Mouse (Mus musculus) MEL (cell line): Measurements from ENCODE around the gene Ipmk. TPM values are rescaled to one million over a fixed set of nuclear protein-coding genes. Genes with fewer than 3 reads are reported as not detected.

ENCODE experiments used
- DNase-seq: peaks from one replicate; pipeline ENCODE4 v3.0.0; 2011; ENCODE audit warnings: low read depth, low spot score
- H3K27ac ChIP-seq: 2 replicates; pipeline ENCODE4 v1.5.1; 2012; ENCODE audit warnings: low read depth, mild to moderate bottlenecking, control low read depth, low read length, moderate library complexity; ENCODE audit not compliant: control insufficient read depth
- H3K27me3 ChIP-seq, 2 experiments: fragments of 150-350 bp in 1 of 2; sonication (generic) in 1 of 2; 2 replicates each; pipeline ENCODE4 v1.6.1; 2012; ENCODE audit warnings: low read length in 2 of 2, mild to moderate bottlenecking in 2 of 2, improper control_type of control experiment in 1 of 2, moderate library complexity in 1 of 2; ENCODE audit not compliant: insufficient read depth in 2 of 2, control insufficient read depth in 1 of 2
- H3K36me3 ChIP-seq, 2 experiments: 2 replicates each; pipeline ENCODE4 v1.6.1; 2012 to 2014; ENCODE audit warnings: low read length in 2 of 2, improper control_type of control experiment in 1 of 2, inconsistent platforms in 1 of 2, mild to moderate bottlenecking in 1 of 2; ENCODE audit not compliant: insufficient read depth in 2 of 2, control insufficient read depth in 1 of 2
- H3K4me1 ChIP-seq, 2 experiments: fragments of 150-350 bp in 1 of 2; sonication (generic) in 1 of 2; 2 replicates each; pipeline ENCODE4 v1.6.1; 2012; ENCODE audit warnings: low read length in 2 of 2, improper control_type of control experiment in 1 of 2, mild to moderate bottlenecking in 1 of 2; ENCODE audit not compliant: insufficient read depth in 2 of 2, control insufficient read depth in 1 of 2
- H3K4me3 ChIP-seq, 2 experiments: fragments of 150-350 bp in 1 of 2; sonication (generic) in 1 of 2; 2 replicates each; pipeline ENCODE4 v1.5.1; 2012; ENCODE audit warnings: low read depth in 2 of 2, low read length in 2 of 2, mild to moderate bottlenecking in 2 of 2, moderate library complexity in 2 of 2, control low read depth in 1 of 2, improper control_type of control experiment in 1 of 2; ENCODE audit not compliant: control insufficient read depth in 1 of 2, insufficient read depth in 1 of 2
- H3K79me2 ChIP-seq: 2 replicates; pipeline ENCODE4 v1.6.1; 2012; ENCODE audit warnings: mild to moderate bottlenecking, low read length, moderate library complexity; ENCODE audit not compliant: control insufficient read depth, poor library complexity, insufficient read depth
- H3K9ac ChIP-seq: 2 replicates; pipeline ENCODE4 v1.6.1; 2012; ENCODE audit warnings: low read depth, mild to moderate bottlenecking, control low read depth, low read length, moderate library complexity; ENCODE audit not compliant: control insufficient read depth, poor library complexity, severe bottlenecking
- H3K9me3 ChIP-seq: fragments of 150-350 bp; sonication (generic); replicated peaks from 2 replicates; pipeline ENCODE4 v1.6.1; 2012; ENCODE audit warnings: mild to moderate bottlenecking, low read length, improper control_type of control experiment, moderate library complexity; ENCODE audit not compliant: insufficient read depth
- CTCF ChIP-seq, 3 experiments: IDR thresholded peaks in 2 of 3; conservative IDR thresholded peaks in 1 of 3; 2 replicates each; pipeline ENCODE4 v1.5.1; 2011 to 2012; ENCODE audit warnings: low read length in 3 of 3, low read depth in 2 of 3, mild to moderate bottlenecking in 2 of 3, improper control_type of control experiment in 1 of 3, inconsistent platforms in 1 of 3, mixed read lengths in 1 of 3, moderate library complexity in 1 of 3; ENCODE audit not compliant: control insufficient read depth in 1 of 3, insufficient read depth in 1 of 3, poor library complexity in 1 of 3, severe bottlenecking in 1 of 3
- E2F4 ChIP-seq: IDR thresholded peaks from 2 replicates; pipeline ENCODE4 v1.6.1; 2011; ENCODE audit warnings: low read depth, low read length, improper control_type of control experiment, borderline replicate concordance
- ETS1 ChIP-seq: IDR thresholded peaks from 2 replicates; pipeline ENCODE4 v1.6.1; 2012; ENCODE audit warnings: low read depth, mild to moderate bottlenecking, inconsistent platforms, low read length, improper control_type of control experiment, moderate library complexity
- JUND ChIP-seq: IDR thresholded peaks from 2 replicates; pipeline ENCODE4 v1.6.1; 2011; ENCODE audit warnings: low read depth, mild to moderate bottlenecking, improper control_type of control experiment, low read length
- MAZ ChIP-seq: IDR thresholded peaks from 2 replicates; pipeline ENCODE4 v1.6.1; 2012; ENCODE audit warnings: low read depth, mild to moderate bottlenecking, inconsistent platforms, low read length, improper control_type of control experiment
- MYB ChIP-seq: IDR thresholded peaks from 2 replicates; pipeline ENCODE4 v1.6.1; 2011; ENCODE audit warnings: mild to moderate bottlenecking, low read depth, low read length, improper control_type of control experiment
- MYC ChIP-seq: IDR thresholded peaks from 2 replicates; pipeline ENCODE4 v1.6.1; 2011; ENCODE audit warnings: low read depth, mild to moderate bottlenecking, low read length, improper control_type of control experiment, moderate library complexity
- NELFE ChIP-seq: IDR thresholded peaks from 2 replicates; pipeline ENCODE4 v1.6.1; 2011; ENCODE audit warnings: low read depth, low read length, improper control_type of control experiment
- POLR2A ChIP-seq, 2 experiments: IDR thresholded peaks; 2 replicates each; pipeline ENCODE4 v1.6.1; 2011 to 2012; ENCODE audit warnings: low read length in 2 of 2, mild to moderate bottlenecking in 2 of 2, control low read depth in 1 of 2, improper control_type of control experiment in 1 of 2, low read depth in 1 of 2, moderate library complexity in 1 of 2; ENCODE audit not compliant: control insufficient read depth in 1 of 2, insufficient read depth in 1 of 2, poor library complexity in 1 of 2
- RAD21 ChIP-seq: IDR thresholded peaks from 2 replicates; pipeline ENCODE4 v1.6.1; 2011; ENCODE audit warnings: mild to moderate bottlenecking, low read depth, low read length, improper control_type of control experiment
- RCOR1 ChIP-seq: IDR thresholded peaks from 2 replicates; pipeline ENCODE4 v1.6.1; 2012; ENCODE audit warnings: low read depth, mild to moderate bottlenecking, inconsistent platforms, low read length, improper control_type of control experiment
- SMC3 ChIP-seq: IDR thresholded peaks from 2 replicates; pipeline ENCODE4 v1.6.1; 2011; ENCODE audit warnings: low read depth, low read length, improper control_type of control experiment
- TAL1 ChIP-seq: IDR thresholded peaks from 2 replicates; pipeline ENCODE4 v1.6.1; 2012; ENCODE audit warnings: mild to moderate bottlenecking, inconsistent platforms, low read length, moderate library complexity, mixed read lengths
- TCF12 ChIP-seq: IDR thresholded peaks from 2 replicates; pipeline ENCODE4 v1.6.1; 2014; ENCODE audit warnings: low read depth, mild to moderate bottlenecking, inconsistent platforms, low read length, improper control_type of control experiment, moderate library complexity
- ZC3H11A ChIP-seq: IDR thresholded peaks from 2 replicates; pipeline ENCODE4 v1.6.1; 2012; ENCODE audit warnings: low read depth, mild to moderate bottlenecking, inconsistent platforms, low read length, improper control_type of control experiment
- ZMIZ1 ChIP-seq: IDR thresholded peaks from 2 replicates; pipeline ENCODE4 v1.6.1; 2012; ENCODE audit warnings: low read depth, mild to moderate bottlenecking, inconsistent platforms, low read length, improper control_type of control experiment, moderate library complexity
- ZNF384 ChIP-seq: IDR thresholded peaks from 2 replicates; pipeline ENCODE4 v1.6.1; 2012; ENCODE audit warnings: low read depth, mild to moderate bottlenecking, inconsistent platforms, low read length, improper control_type of control experiment
- polyA plus RNA-seq, 2 experiments: library from polyadenylated mRNA; stranded (reverse) in 1 of 2; unstranded in 1 of 2; fragments of >175 nt in 1 of 2; fragments of >200 nt in 1 of 2; gene quantifications; 2 replicates each; pipeline versions ENCODE4 v1.2.1 to v1.2.4; 2012; ENCODE audit warnings: low replicate concordance in 2 of 2, low read depth in 1 of 2; ENCODE audit not compliant: insufficient read length in 2 of 2, insufficient read depth in 1 of 2, missing spikeins in 1 of 2
- total RNA-seq: library from RNA; depleted of rRNA; stranded (reverse); fragments of 300-350 nt; gene quantifications from 2 replicates; pipeline ENCODE4 v1.2.3, GENCODE M21; 2012

The Ipmk gene
- total and polyA plus RNA-seq, 3 experiments: 21.0 to 36.7 TPM; not detected in 1

DNA sequence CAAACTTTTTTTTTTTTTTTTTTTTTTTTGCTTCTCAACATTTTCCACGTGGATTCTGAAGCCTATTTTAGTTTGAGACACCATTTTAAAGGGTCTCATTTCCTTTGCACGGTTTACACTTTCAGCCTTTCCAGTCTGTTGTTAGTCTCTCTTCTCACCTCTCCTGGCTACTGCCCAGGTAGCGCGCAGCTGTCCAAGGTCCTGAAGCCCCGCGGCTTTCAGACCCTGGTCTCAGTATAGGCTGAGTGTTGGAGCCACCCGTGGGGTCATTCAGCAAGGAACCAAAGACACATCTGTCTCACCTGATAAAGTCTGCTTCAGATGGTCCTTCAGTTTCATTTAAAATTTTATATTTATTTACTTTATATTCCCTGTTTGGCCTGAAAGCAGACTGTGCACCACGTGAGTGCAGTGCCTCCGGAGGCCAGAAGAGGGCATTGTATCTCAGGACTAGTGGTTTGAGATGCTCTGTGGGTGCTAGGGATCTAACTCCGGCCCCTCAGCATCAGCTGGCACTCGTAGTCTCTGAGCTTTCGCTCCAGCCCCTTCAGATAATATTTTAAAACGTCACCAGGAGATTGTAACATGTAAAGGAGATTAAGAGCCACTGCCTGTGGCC is 80.8 kb downstream of the Ipmk start:
- no peaks in the 10 kb centered on the region for H3K4me1 ChIP-seq
- H3K4me3 ChIP-seq: no peak overlapping the region
- H3K27ac ChIP-seq: no peak overlapping the region
- no peak for TF ChIP-seq MAZ
- no peak for TF ChIP-seq JUND
- no peak for TF ChIP-seq MYC
- no peak for TF ChIP-seq RAD21
- TF ChIP-seq ETS1: no peak
- TF ChIP-seq ZC3H11A: no peak
- no peak for TF ChIP-seq POLR2A (IDR thresholded peaks at IDR 0.05; ENCODE audit: control insufficient read depth in 1 of 2, insufficient read depth in 1 of 2, low read depth in 1 of 2, low read length in 2 of 2, poor library complexity in 1 of 2)
- no peaks in the 10 kb centered on the region for H3K27me3 ChIP-seq
- DNase-seq: peak; percentile 5
- no peaks in the 10 kb centered on the region for H3K36me3 ChIP-seq
- no peaks in the 10 kb centered on the region for H3K79me2 ChIP-seq
- H3K9ac ChIP-seq: no peak overlapping the region
- no peaks in the 10 kb centered on the region for H3K9me3 ChIP-seq

DNA sequence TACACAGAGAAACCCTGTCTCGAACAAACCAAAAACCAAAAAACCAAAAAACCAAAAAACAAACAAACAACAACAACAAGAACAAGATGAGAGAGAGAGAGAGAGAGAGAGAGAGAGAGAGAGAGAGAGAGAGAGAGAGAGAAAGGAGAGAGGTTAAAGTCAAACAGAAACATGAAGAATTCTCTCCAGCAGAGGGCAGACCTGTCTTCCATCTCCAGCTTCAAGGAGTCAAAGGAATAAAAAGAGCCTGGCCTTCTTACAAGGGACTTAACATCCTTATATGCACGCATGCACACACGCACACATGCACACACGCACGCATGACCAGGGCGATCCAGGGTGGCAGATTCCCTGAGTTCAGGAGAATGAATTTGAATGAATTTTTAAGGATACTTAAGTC is 83.1 kb downstream of the Ipmk start:
- Histone ChIP-seq H3K27ac (no peak overlapping the region), H3K79me2 (no peaks in the 10 kb centered on the region), H3K27me3 (no peaks in the 10 kb centered on the region), H3K4me3 (no peak overlapping the region), H3K36me3 (no peaks in the 10 kb centered on the region), H3K9me3 (no peaks in the 10 kb centered on the region), H3K4me1 (no peaks in the 10 kb centered on the region), H3K9ac (no peak overlapping the region)
- peak; percentile 7 for DNase-seq
- TF ChIP-seq TAL1 (no peak), CTCF (IDR thresholded peaks at IDR 0.05 in 2 of 3, conservative IDR thresholded peaks at IDR 0.05 in 1 of 3; ENCODE audit: control insufficient read depth in 1 of 3, insufficient read depth in 1 of 3, low read depth in 2 of 3, low read length in 3 of 3, poor library complexity in 1 of 3, severe bottlenecking in 1 of 3) (peak in 1 of 3 experiments; percentile 12; a peak in 1 of 6 replicates)

- H3K9me3 ChIP-seq: no peaks in the 10 kb centered on the region
- no peak overlapping the region for H3K9ac ChIP-seq
- no peak for DNase-seq
- H3K36me3 ChIP-seq: no peaks in the 10 kb centered on the region
- no peaks in the 10 kb centered on the region for H3K27me3 ChIP-seq
- TF ChIP-seq NELFE: no peak
- no peak for TF ChIP-seq ZC3H11A
- TF ChIP-seq RCOR1: no peak
- no peak for TF ChIP-seq ZNF384
- TF ChIP-seq JUND: no peak
- no peak for TF ChIP-seq TCF12
- TF ChIP-seq POLR2A (IDR thresholded peaks at IDR 0.05; ENCODE audit: control insufficient read depth in 1 of 2, insufficient read depth in 1 of 2, low read depth in 1 of 2, low read length in 2 of 2, poor library complexity in 1 of 2): no peak
- TF ChIP-seq ZMIZ1: no peak
- TF ChIP-seq E2F4: no peak
- no peak for TF ChIP-seq SMC3
- no peak for TF ChIP-seq MYB
- no peak overlapping the region for H3K27ac ChIP-seq
- H3K79me2 ChIP-seq: no peaks in the 10 kb centered on the region
- H3K4me1 ChIP-seq: no peaks in the 10 kb centered on the region
- no peak overlapping the region for H3K4me3 ChIP-seq
Measured at GRCm38 (mm10) chr10:71443086-71443485, 95.5 kb downstream of the Ipmk start.
